Mouse (Mus musculus): ENCODE measurements around the gene Csnk1g2.

Gene Csnk1g2

DNA sequence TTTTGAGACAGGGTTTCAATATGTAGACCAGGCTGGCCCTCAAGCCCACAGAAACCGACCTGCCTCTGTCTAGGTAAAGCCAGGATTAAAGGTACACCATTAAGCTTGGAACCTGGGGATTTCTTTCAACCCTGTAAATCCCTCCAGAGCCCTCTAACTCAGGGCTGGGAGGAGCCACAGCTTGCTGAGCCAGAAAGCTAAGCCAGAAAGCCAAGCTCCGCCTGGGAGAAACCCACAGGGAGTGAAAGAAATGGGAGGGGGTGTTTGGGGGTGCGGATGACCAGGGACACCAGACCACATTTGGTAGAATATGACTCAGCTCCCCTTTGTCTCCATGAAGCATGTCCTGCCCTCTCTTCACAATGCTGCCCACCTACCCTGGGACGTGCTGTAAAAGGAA is 26.3 kb upstream of the Csnk1g2 start:
- intact Hi-C loops (cut with DNase I): no loop called here

DNA sequence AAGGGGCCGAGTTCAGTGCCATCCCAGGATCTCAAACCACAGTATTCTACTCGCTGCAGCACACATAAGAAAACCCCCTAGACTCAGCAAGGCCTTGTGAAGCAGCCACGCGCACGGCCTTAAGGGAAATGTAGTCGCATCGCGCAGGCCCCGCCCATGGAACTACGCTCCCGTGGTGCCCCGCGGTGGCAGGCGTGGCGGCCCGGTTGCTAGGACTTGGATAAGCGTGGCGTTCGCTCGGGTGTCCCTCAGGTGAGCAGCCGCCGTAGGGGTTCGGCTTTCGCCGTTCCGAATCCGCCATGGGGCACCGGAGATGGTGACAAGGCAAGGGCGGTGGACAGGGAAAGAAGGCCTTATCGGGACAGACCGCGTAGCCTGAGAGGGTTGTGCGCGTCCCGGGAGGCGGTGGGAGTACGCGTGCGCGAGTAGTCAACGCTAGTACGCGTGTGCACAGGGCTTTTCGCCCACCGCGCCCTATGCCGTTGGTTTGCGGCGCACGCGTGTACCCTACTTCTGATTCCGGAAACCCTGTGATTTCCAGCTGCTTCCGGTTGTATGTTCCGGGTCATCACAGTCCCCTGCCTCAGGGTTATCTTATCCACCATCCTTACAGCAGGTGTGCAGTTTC is 19.8 kb upstream of the Csnk1g2 start, which contains the start of the genes Scamp4 and Adat3:
Scamp4 (plus strand) TSS at position 175 of the 628 bp plus-strand sequence.
Adat3 (plus strand) TSS at position 183 of the 628 bp plus-strand sequence.
- intact Hi-C loops (cut with DNase I): no loop called here

DNA sequence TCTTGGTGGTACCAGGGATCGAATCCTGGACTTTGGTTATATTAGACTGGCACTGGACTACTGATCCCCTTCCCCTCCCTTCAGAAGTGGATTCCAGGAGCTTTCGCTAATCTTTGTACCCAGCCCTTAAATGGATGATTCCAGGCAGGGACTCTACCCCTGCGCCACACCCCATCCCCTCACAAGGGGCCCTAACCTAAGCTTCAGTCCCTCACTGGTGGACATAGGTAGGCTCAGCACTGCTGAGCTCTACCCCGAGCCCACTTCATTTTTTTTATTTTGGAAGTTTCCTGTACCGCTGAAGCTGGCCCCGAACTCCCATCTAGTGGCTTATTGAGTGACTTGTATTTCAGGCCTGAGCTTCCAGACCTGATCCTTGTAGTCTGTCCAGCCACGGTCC is 19.3 kb upstream of the Csnk1g2 start:
- intact Hi-C loops (cut with DNase I): no loop called here

DNA sequence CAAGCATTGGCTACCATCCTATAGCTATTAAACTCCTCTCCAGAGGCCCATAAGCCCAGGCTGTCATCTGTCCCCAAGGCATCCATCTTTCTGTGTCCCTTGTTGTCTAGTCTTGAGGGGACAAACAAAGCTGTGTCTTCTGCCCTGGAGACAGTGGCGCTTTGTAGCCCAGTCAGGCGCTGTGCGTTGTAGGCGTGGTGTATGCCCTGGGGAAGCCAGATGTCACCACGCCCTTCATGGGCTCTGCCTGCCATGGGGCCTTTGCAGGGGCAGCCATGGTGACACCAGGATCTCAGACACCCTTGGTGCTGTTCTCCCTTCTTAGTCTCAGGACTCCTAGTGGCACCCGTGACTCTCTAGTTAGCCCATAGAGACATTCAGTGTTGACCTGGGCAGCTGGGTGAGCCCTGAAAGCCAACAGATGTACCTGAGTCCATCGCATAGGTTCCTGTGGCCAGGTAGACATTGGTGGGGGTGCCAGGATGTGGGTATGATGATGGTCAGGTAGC is 18.6 kb upstream of the Csnk1g2 start:
- intact Hi-C loops (cut with DNase I): no loop called here

DNA sequence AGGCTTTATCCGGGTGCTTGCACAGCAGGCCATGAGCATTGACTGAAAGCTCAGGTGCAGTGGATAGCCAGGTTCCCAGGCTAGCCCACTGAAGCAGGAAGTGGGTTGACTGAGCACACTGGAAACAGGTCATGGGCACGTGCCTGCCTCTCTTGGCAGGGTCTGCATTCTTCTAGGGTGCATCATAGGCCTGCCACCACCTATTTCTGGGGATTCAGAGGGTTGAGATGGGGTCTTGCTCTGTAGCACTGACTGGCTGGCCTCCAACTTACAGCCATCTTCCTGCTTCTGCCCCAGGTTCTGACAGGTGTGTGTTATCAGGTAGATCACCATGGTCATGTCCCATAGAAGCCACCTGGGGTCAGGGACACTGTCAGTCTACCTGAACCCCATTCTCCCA is 17.6 kb upstream of the Csnk1g2 start:
- intact Hi-C loops (cut with DNase I): loop anchor here (5.0 kb wide), 1 partner anchor 52 kb away; the partner anchor contains the start of gene Btbd2

DNA sequence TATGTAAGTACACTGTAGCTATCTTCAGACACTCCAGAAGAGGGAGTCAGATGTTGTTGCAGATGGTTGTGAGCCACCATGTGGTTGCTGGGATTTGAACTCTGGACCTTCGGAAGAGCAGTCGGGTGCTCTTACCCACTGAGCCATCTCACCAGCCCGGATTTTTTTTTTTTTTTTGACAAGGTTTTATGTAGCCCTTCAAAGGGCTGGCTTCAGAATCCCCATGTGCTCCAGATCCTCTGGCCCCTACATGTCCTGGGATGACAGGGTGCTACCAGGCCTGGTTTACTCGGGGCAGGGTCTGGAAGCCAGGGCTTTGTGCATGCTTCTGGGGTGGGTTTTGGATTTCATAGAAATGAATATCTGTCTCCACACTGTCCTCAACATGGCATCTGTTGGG is 16.9 kb upstream of the Csnk1g2 start, which contains the start of gene Gm49322:
Gm49322 (plus strand) TSS at position 301 of the 400 bp plus-strand sequence.
- intact Hi-C loops (cut with DNase I): loop anchor here (5.0 kb wide), 1 partner anchor 52 kb away; the partner anchor contains the start of gene Btbd2

DNA sequence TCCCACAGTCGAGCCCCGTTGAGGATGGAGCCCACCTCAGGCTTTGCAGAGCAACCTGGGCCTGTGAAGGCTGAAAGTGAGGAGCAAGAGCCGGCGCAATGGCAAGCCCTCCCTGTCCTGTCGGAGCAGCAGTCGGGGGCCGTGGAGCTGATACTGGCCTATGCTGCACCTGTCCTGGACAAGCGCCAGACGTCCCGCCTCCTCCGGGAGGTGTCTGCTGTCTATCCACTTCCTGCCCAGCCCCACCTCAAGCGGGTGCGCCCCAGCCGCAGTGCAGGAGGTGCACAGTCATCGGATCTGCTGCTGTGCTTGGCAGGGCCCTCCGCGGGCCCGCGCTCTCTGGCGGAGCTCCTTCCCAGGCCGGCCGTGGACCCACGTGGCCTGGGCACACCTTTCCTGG is 16.3 kb upstream of the Csnk1g2 start:
- intact Hi-C loops (cut with DNase I): loop anchor here (5.0 kb wide), 1 partner anchor 51 kb away; the partner anchor contains the start of gene Btbd2

DNA sequence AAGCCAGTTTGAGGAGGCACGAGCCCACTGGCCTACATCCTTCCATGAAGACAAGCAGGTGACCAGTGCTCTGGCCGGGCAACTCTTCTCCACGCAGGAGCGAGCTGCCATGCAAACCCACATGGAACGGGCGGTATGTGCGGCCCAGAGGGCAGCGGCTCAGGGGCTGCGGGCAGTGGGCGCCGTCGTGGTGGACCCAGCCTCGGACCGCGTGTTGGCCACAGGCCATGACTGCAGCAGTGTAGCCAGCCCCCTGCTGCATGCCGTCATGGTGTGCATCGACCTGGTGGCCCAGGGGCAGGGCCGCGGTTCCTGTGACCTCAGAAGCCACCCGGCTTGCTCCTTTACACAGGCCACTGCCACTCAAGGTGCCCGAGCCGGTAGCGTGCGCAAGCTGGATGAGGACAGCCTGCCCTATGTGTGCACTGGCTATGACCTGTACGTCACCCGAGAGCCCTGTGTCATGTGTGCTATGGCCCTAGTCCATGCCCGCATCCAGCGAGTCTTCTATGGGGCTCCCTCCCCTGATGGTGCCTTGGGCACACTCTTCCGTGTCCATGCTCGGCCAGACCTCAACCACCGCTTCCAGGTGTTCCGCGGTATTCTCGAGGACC is 15.8 kb upstream of the Csnk1g2 start:
- intact Hi-C loops (cut with DNase I): loop anchor here (5.0 kb wide), 1 partner anchor 50 kb away; the partner anchor contains the start of gene Btbd2

DNA sequence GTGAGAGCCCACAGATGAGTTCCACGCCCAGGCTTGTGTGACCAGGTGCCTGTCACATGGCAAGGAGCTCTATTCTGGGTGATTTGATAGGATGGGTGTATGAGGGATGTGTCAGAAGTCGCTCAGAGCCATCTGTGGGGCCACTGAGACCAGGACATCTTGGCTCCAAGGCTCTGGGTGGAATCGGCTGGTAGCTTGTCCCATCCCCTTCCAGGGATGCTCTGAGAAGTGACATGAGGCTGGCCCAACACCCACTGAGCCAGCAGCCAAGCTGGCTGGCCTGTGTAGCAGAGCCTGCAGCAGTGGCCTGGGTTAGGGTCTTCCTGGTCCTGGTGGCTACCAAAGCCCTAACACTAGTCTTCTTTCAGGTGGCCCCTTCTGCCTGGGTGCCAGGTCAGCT is 14.2 kb upstream of the Csnk1g2 start:
- intact Hi-C loops (cut with DNase I): loop anchor here (5.0 kb wide), 1 partner anchor 49 kb away; the partner anchor contains the start of gene Btbd2

DNA sequence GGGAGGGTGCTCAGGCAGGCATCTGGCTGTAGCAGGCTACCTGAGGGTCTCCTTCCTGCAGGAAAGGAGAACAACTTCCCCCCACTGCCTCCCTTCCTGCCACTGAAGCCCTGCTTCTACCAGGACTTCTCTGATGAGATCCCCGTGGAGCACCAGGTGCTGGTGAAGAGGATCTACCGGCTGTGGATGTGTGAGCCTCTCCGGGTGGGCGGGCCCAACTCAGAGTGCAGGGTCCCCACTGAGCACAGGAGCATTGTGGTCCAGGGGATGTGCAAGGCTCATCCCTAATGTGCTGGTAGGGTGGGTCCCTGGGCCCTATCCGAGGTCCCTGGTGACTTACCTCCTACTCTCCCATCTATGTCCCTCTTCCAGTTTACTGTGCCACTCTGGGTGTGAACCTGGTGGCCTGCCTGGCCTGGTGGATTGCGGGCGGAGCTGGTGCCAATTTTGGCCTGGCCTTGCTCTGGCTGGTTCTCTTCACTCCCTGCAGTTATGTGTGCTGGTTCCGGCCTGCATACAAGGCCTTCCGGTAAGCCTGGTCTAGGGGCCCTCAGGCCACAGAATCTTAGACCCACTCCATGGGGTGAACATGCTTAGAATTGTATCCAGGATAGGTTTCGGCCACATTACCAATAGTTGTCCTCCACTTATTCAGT is 13.2 kb upstream of the Csnk1g2 start:
- intact Hi-C loops (cut with DNase I): loop anchor here (5.0 kb wide), 1 partner anchor 48 kb away; the partner anchor contains the start of gene Btbd2

DNA sequence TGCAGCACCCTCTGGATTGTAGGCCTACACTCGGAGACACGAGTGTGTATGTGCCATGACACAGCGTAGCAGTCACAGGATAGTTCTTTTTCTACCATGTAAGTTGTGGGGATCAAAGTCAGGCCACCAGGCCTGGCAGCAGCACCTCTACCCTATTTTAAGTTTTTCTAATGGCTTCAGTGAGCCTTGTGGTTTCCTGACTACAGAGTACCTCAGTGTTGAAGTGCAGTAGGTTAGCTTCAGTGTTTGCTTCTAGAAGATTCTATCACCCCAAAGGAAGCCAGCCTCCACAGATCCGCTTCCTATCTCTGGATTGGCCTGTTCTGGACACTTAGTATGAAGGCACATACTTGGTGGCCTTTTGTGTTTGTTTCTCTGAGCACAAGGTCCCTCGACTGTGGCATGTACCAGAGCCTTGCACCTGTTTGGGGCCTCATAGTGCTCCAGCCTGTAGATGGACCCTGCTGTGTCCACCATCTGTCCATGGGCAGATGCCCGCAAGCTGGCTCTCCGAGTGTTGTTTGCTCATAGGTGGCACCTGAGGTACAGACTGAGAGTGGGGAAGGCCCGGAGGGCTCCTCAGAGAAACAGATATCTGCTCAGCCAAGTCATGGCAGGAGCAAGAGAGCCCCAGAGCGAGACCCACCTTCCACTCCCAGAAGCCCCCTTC is 12.4 kb upstream of the Csnk1g2 start:
- intact Hi-C loops (cut with DNase I): loop anchor here (5.0 kb wide), 1 partner anchor 77 kb away; no protein-coding TSS in a partner anchor

DNA sequence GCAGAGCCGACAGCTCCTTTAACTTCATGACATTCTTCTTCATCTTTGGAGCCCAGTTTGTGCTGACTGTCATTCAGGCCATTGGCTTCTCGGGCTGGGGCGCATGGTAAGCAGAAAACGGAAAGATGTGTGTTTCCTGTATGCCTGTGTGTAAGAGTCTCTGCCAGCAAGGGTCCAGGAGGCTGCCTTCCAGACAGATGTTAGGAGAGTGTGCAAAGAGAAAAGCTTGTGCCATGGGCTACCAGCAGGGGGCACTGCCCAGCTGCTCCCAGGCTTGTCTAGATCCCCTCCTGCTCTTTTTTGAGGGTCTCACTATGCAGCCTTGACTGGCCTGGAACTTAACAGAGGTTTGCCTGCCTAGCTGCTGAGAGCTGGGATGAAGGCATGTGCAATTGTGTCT is 11.6 kb upstream of the Csnk1g2 start:
- intact Hi-C loops (cut with DNase I): loop anchor here (5.0 kb wide), 1 partner anchor 76 kb away; no protein-coding TSS in a partner anchor

DNA sequence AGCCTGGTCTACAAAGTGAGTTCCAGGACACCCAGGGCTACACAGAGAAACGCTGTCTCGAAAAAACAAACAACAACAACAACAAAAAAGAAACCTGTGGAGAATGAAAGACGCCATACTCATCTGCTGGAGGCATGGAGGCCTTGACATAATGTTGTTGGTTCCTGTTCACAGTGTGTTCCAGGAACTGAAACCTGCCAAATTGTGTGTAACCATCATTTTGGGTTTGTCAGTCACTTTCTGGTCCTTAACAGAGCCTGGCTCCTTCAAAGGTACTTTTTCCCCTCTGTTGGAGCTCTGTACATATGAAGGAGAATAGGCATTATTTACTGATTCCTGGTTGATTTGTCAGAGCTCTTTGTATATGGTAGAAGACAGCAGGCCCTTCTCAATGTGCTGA is 10.7 kb upstream of the Csnk1g2 start:
- intact Hi-C loops (cut with DNase I): loop anchor here (5.0 kb wide), 1 partner anchor 75 kb away; no protein-coding TSS in a partner anchor

DNA sequence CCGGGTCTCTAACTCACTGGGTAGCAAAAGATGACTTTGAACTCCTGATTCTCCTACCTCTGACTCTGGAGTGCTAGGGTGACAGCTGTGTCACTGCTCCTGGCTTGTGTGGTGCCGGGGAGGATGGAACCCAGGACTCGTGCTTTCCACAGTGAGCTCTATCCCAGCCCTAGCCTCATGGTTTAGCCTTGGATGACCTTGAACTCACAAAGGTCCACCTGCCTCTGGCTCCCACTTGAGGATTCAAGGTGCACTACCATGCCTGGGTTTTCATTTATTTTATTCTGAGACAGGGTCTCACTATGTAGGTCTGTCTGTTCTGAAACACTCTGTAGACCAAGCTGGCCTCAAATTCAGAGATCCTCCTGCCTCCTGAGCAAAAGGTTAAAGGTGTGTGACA is 8.8 kb upstream of the Csnk1g2 start:
- intact Hi-C loops (cut with DNase I): loop anchor here (5.0 kb wide), 1 partner anchor 73 kb away; no protein-coding TSS in a partner anchor

DNA sequence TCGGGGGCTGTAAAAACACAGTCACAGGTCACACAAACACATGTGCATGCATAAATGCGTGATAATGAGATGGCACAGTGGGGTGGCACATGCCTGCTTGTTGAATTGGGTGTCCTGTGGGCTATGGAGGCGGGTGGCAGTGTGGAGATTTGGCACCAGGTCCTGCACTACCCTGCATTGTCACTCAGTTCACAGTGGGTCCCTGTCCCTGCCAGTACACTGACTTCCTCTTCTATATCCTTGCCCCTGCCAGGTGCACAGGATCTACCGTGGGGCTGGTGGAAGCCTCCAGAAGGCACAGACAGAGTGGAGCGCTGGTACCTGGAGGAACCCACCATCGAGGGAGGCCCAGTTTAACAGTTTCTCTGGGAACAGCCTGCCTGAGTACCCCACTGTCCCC is 8.3 kb upstream of the Csnk1g2 start:
- intact Hi-C loops (cut with DNase I): loop anchor here (5.0 kb wide), 1 partner anchor 73 kb away; no protein-coding TSS in a partner anchor

DNA sequence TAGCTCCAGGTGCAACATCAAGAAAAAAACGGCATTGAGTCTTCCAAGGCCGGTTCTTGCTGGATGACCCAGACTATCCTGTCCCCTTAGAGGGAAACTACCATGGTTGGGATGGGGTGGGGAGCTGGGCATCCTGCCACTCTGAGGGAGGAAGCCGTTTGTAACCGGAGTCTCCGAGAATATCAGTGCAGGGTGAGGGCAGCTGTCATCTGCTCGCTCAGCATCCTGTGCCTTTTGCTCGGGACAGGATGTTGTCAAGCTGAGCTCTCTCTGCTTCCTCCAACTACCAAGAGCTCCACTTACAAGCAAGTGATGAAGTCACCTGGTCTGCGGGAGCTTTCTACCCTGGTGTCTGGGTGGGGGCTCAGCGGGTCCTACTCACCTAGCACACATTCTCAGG is 4.5 kb upstream of the Csnk1g2 start:
- intact Hi-C loops (cut with DNase I): no loop called here

DNA sequence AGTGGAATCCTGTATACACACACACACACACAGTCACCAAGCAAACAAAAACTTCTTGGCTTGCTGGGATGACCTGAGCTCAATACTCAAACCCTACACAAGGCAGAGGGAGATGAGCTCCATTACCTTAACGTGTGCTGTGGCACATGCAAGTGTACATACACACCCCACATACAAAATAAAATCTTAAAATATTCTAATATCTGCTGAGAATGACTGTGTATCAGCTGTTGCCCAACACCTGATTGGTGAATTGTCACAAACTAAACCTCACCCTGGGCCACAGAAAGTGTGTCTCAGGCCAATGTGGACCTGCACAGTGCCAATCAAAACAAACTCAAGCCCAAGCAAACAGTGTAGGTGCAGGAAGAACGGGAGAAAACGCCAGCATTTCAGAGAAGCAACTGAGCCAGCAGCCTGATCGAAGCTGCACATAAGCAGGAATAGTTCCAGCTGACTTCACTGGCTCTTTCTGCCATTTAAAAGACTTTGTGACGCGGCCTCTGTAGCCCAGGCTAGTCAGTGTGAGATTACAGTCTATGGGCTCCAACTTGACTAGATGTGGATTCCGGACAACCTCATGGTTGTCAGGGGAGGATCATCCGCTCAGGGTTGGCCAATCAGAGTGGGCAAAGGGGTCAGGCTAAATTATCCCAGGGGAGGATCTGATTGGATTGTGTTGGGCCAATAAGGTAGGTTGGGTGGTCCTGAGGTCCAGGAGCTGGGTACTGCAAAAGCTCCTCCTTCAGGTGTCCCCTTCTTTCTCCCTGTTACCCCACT is 3.0 kb upstream of the Csnk1g2 start:
- intact Hi-C loops (cut with DNase I): loop anchor here (5.0 kb wide), 1 partner anchor 42 kb away; the partner anchor contains the start of gene Klf16

DNA sequence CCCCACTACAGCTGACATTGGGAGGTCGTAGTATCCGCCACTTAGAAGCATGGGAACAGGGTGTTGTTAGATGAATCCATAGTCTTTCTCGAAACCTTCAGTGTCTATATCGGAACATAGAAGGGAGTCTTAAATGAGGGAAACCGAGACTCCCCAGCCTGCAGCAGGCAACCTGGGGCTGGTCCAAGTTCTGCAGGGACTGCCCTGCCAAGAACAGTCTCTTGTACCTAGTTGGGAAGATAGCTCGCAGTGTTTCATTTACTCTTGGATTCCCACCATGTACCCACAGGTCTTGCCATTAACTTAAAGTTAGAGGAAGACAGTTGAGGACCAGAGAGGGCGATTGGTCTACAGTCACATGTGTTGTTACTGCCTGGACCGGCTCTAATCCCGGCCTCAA is 2.3 kb upstream of the Csnk1g2 start:
- intact Hi-C loops (cut with DNase I): loop anchor here (5.0 kb wide), 1 partner anchor 43 kb away; the partner anchor contains the start of gene Klf16

DNA sequence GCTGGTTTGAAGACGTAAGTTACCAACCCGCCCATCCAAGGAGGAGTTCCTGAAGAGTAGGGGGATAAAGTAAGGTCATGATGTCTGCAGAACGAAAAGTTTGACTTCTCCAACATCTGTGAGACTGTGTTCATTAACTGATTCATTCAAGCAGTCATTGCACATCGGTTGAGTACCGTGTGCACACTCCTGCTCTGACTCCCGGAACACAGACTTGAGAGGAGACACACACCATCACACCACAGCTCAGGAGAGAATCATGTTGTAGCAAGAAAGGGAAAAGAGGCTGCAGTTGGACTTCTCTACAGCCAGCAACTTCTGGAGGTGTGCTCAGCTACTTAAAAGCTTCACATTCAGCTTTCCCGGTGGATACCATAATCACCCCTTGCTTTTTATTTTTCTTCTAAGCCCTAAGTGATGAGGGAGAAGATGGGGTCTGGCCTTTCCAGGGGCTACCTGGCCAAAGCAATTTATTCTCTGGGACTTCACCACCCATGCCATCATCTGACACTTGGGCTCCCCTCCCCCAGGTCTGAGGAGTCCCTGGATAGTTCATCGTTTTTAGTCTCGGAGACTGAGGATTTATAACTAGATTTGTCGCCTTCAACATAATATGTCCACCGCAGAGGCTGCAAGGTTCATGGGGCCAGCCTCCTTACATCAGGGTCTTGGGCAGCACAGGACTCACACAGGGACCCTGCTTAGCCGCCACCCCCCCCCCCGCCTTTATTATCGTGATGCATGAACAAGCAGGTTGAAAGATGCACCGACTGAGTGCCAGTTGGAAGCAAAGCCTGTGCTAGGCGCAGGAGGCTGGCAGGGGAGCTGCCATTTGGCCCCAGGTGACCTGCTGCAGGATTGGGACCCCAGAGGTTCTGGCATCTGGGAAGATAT is 1.6 kb upstream of the Csnk1g2 start:
- intact Hi-C loops (cut with DNase I): loop anchor here (5.0 kb wide), 1 partner anchor 44 kb away; the partner anchor contains the start of gene Klf16
